Mouse (Mus musculus) central nervous system, embryonic 14 days (tissue): ENCODE results near the gene Ifna6. TPM values are rescaled to one million over a fixed set of nuclear protein-coding genes. Genes with fewer than 3 reads are reported as not detected.

Source experiments
- polyA plus RNA-seq: library from polyadenylated mRNA; depleted of rRNA; stranded (reverse); fragments of >200 nt; gene quantifications from 2 replicates; pipeline ENCODE4 v1.2.3, GENCODE M21; 2012; rRNA removed

Ifna6 gene
- not detected in 2 replicates for polyA plus RNA-seq

GRCm38 (mm10) chr4:88827116-88827515, at the start of gene Ifna6:
Gene Ifna6, plus strand, starts transcription at chr4:88827416.

GRCm38 (mm10) chr4:88779550-88779949, 47.7 kb upstream of the Ifna6 start, which contains the start of gene Gm13272:
Gene Gm13272, plus strand, starts transcription at chr4:88779850.

DNA sequence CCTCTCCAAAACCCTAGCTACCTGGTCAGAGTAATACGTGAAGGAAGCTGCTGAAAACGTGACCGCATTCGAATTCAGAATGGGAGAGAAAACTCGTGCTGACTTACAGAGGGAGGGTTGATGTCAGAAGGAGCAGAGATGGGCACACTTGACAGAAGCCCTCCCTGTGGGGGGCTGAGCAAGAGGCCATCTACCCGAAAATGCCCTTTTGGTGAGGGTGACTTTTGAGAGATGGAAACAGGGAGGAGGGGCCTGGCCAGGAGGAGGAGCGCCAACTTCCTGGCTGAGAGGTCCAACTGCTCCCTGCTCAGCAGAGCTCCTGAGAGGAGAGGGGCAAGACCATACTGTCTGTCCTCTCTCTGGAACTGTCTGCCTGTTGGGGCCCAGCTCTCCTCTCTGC, 45.4 kb upstream of the Ifna6 start, which contains the start of gene Ifnz:
Gene Ifnz, plus strand, starts transcription at position 301 of the 400 bp plus-strand sequence.

GRCm38 (mm10) chr4:88785409-88785808, 41.8 kb upstream of the Ifna6 start, which contains the start of gene Gm13276:
Gene Gm13276, plus strand, starts transcription at chr4:88785709.

DNA sequence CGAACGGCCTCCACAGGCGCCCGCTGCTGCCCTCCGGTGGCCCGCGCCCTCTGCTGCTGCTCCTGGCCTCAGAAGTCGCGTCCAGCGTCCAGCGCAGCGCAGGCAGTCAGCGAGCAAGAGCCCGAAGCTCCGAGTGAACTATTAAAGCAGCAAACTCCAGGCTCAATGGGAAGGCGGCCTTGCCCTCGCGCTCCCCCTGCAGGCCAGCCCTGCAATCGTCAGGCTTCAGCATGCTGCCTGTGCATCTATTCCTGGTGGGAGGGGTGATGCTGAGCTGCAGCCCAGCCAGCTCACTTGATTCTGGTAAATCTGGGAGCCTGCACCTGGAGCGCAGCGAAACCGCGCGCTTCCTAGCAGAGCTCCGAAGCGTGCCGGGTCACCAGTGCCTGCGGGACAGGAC, 38.8 kb upstream of the Ifna6 start, which contains the start of gene Gm13277:
Gene Gm13277, plus strand, starts transcription at position 231 of the 400 bp plus-strand sequence.

DNA sequence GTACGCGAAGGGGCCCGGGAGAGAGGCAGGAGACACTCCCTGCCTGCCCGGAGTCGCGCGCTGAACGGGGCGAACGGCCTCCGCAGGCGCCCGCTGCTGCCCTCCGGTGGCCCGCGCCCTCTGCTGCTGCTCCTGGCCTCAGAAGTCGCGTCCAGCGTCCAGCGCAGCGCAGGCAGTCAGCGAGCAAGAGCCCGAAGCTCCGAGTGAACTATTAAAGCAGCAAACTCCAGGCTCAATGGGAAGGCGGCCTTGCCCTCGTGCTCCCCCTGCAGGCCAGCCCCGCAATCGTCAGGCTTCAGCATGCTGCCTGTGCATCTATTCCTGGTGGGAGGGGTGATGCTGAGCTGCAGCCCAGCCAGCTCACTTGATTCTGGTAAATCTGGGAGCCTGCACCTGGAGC, 36.0 kb upstream of the Ifna6 start, which contains the start of gene Gm13278:
Gene Gm13278, plus strand, starts transcription at position 301 of the 400 bp plus-strand sequence.

GRCm38 (mm10) chr4:88793936-88794675, 33.1 kb upstream of the Ifna6 start, which contains the start of gene Gm13275:
Gene Gm13275, plus strand, starts transcription at chr4:88794487.

GRCm38 (mm10) chr4:88797097-88797496, 30.1 kb upstream of the Ifna6 start, which contains the start of gene Gm13279:
Gene Gm13279, plus strand, starts transcription at chr4:88797397.

DNA sequence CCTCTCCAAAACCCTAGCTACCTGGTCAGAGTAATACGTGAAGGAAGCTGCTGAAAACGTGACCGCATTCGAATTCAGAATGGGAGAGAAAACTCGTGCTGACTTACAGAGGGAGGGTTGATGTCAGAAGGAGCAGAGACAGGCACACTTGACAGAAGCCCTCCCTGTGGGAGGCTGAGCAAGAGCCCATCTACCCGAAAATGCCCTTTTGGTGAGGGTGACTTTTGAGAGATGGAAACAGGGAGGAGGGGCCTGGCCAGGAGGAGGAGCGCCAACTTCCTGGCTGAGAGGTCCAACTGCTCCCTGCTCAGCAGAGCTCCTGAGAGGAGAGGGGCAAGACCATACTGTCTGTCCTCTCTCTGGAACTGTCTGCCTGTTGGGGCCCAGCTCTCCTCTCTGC, 27.9 kb upstream of the Ifna6 start, which contains the start of gene Gm13285:
Gene Gm13285, plus strand, starts transcription at position 301 of the 400 bp plus-strand sequence.

DNA sequence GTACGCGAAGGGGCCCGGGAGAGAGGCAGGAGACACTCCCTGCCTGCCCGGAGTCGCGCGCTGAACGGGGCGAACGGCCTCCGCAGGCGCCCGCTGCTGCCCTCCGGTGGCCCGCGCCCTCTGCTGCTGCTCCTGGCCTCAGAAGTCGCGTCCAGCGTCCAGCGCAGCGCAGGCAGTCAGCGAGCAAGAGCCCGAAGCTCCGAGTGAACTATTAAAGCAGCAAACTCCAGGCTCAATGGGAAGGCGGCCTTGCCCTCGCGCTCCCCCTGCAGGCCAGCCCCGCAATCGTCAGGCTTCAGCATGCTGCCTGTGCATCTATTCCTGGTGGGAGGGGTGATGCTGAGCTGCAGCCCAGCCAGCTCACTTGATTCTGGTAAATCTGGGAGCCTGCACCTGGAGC, 24.3 kb upstream of the Ifna6 start, which contains the start of gene Gm13287:
Gene Gm13287, plus strand, starts transcription at position 301 of the 400 bp plus-strand sequence.

GRCm38 (mm10) chr4:88805231-88805630, 22.0 kb upstream of the Ifna6 start, which contains the start of gene Gm13288:
Gene Gm13288, plus strand, starts transcription at chr4:88805531.

GRCm38 (mm10) chr4:88815928-88816327, 11.3 kb upstream of the Ifna6 start, which contains the start of gene Ifna7:
Gene Ifna7, plus strand, starts transcription at chr4:88816228.

GRCm38 (mm10) chr4:88819659-88820058, 7.6 kb upstream of the Ifna6 start, which contains the start of gene Ifna11:
Gene Ifna11, plus strand, starts transcription at chr4:88819959.

GRCm38 (mm10) chr4:88835225-88835624, 8.0 kb downstream of the Ifna6 start, which contains the start of gene Ifna5:
Gene Ifna5, plus strand, starts transcription at chr4:88835525.

DNA sequence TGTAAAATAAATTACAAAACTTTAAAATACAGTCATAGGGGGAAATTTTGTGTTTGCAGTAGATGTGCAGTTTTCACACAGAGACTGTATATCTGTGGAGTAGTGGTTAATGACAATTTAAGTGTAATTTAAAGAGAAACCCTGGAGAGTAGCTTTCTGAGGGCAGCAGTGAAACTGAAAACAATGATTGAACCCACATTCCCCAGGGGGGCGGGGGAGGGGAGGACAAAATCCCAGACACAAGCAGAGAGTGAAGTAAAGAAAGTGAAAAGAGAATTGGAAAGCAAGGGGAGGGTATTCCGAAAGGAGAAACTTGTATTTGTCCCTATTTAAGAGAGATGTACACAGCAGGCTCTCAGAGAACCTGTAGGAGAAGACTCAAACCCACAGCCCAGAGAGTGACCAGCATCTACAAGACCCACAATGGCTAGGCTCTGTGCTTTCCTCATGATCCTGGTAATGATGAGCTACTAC, 14.3 kb downstream of the Ifna6 start, which contains the start of gene Ifna4:
Gene Ifna4, plus strand, starts transcription at position 424 of the 474 bp plus-strand sequence.

GRCm38 (mm10) chr4:88849698-88850097, 22.5 kb downstream of the Ifna6 start, which contains the start of gene Ifna1:
Gene Ifna1, plus strand, starts transcription at chr4:88850087.

Other genes with a start within 250 kb of the Ifna6 start
- gene Ifna9, start 235.0 kb upstream of the Ifna6 start, polyA plus RNA-seq, result not detected in 2 replicates
- gene Ifna12, start 224.0 kb upstream of the Ifna6 start, polyA plus RNA-seq, result not detected in 2 replicates
- gene C87499, start 193.0 kb upstream of the Ifna6 start, polyA plus RNA-seq, result not detected in 2 replicates
- gene Ifna13, start 183.0 kb upstream of the Ifna6 start, polyA plus RNA-seq, result not detected in 2 replicates
- gene Ifna16, start 150.5 kb upstream of the Ifna6 start, polyA plus RNA-seq, result not detected in 2 replicates
- not detected in 2 replicates for gene Ifna2, start 143.5 kb upstream of the Ifna6 start, polyA plus RNA-seq
- gene Ifnab, start 136.1 kb upstream of the Ifna6 start, polyA plus RNA-seq, result not detected in 2 replicates
- 1.2 and 1.6 TPM in 2 replicates for gene Gm26566, start 105.6 kb upstream of the Ifna6 start, polyA plus RNA-seq
- 43.1 and 44.2 TPM in 2 replicates for gene Klhl9, start 105.0 kb upstream of the Ifna6 start, polyA plus RNA-seq
- not detected in 2 replicates for gene Gm13271, start 72.5 kb upstream of the Ifna6 start, polyA plus RNA-seq
- 0.06 TPM in 1 of 2 replicates, not detected in the other for gene Gm13283, start 67.3 kb upstream of the Ifna6 start, polyA plus RNA-seq
- gene Gm13290, start 53.6 kb upstream of the Ifna6 start, polyA plus RNA-seq, result not detected in 2 replicates
- not detected in 2 replicates for gene Gm13289, start 50.5 kb upstream of the Ifna6 start, polyA plus RNA-seq
- not detected in 2 replicates for gene Gm13272, start 47.6 kb upstream of the Ifna6 start, polyA plus RNA-seq
- not detected in 2 replicates for gene Ifnz, start 45.3 kb upstream of the Ifna6 start, polyA plus RNA-seq
- not detected in 2 replicates for gene Gm13276, start 41.7 kb upstream of the Ifna6 start, polyA plus RNA-seq
- gene Gm13277, start 38.8 kb upstream of the Ifna6 start, polyA plus RNA-seq, result not detected in 2 replicates
- not detected in 2 replicates for gene Gm13278, start 35.9 kb upstream of the Ifna6 start, polyA plus RNA-seq
- not detected in 2 replicates for gene Gm13275, start 32.9 kb upstream of the Ifna6 start, polyA plus RNA-seq
- gene Gm13279, start 30.0 kb upstream of the Ifna6 start, polyA plus RNA-seq, result not detected in 2 replicates
- gene Gm13285, start 27.8 kb upstream of the Ifna6 start, polyA plus RNA-seq, result not detected in 2 replicates
- not detected in 2 replicates for gene Gm13287, start 24.2 kb upstream of the Ifna6 start, polyA plus RNA-seq
- gene Gm13288, start 21.9 kb upstream of the Ifna6 start, polyA plus RNA-seq, result 0.01 TPM in 1 of 2 replicates, not detected in the other
- gene Ifna7, start 11.2 kb upstream of the Ifna6 start, polyA plus RNA-seq, result not detected in 2 replicates
- not detected in 2 replicates for gene Ifna11, start 7.5 kb upstream of the Ifna6 start, polyA plus RNA-seq
- gene Ifna5, start 8.1 kb downstream of the Ifna6 start, polyA plus RNA-seq, result not detected in 2 replicates
- not detected in 2 replicates for gene Ifna4, start 14.4 kb downstream of the Ifna6 start, polyA plus RNA-seq
- not detected in 2 replicates for gene Ifna1, start 22.7 kb downstream of the Ifna6 start, polyA plus RNA-seq
- not detected in 2 replicates for gene Ifne, start 52.8 kb downstream of the Ifna6 start, polyA plus RNA-seq